Mouse (Mus musculus) liver (tissue): ENCODE measurements at regions not wholly inside any gene's neighbourhood (a gene's known extent, or its start where the extent isn't known, plus 50 kb on each side); places are given as distances from the start of the nearest gene placed in this dataset.

Experiments used
- DNase-seq: peaks from one replicate; pipeline ENCODE4 v3.0.0-alpha.2; 2020; ENCODE audit warnings: mixed read lengths

- DNase-seq = no peak
Observed at GRCm38 (mm10) chr15:11565503-11566031, 166.1 kb upstream of the Tars start.

- DNase-seq = no peak
Observed at GRCm38 (mm10) chr15:11552568-11552967, 153.1 kb upstream of the Tars start.

GRCm38 (mm10) chr15:11552110-11552509 lies 152.6 kb upstream of the Tars start:
- DNase-seq = no peak

- no peak for DNase-seq
Observed at GRCm38 (mm10) chr15:11539485-11539884, 140.0 kb upstream of the Tars start.

GRCm38 (mm10) chr15:11536076-11536620 lies 136.7 kb upstream of the Tars start:
- DNase-seq = no peak

GRCm38 (mm10) chr15:11534404-11535251 lies 135.2 kb upstream of the Tars start:
- DNase-seq = no peak

- DNase-seq = no peak
Observed at GRCm38 (mm10) chr15:11533616-11534015, 134.2 kb upstream of the Tars start.

GRCm38 (mm10) chr15:11533002-11533610 lies 133.6 kb upstream of the Tars start:
- no peak for DNase-seq

- no peak for DNase-seq
Observed at GRCm38 (mm10) chr15:11532536-11532935, 133.1 kb upstream of the Tars start.

GRCm38 (mm10) chr15:11529819-11530810 lies 130.7 kb upstream of the Tars start:
- no peak for DNase-seq

- DNase-seq = no peak
Observed at GRCm38 (mm10) chr15:11524337-11525106, 125.1 kb upstream of the Tars start.

GRCm38 (mm10) chr15:11518565-11518964 lies 119.1 kb upstream of the Tars start:
- no peak for DNase-seq

GRCm38 (mm10) chr15:11517892-11518291 lies 118.4 kb upstream of the Tars start:
- DNase-seq = no peak

- DNase-seq = no peak
Observed at GRCm38 (mm10) chr15:11505076-11505639, 105.7 kb upstream of the Tars start.

GRCm38 (mm10) chr15:11496436-11496835 lies 97.0 kb upstream of the Tars start:
- no peak for DNase-seq

- no peak for DNase-seq
Observed at GRCm38 (mm10) chr15:11489116-11489515, 89.7 kb upstream of the Tars start.

GRCm38 (mm10) chr15:11487268-11487783 lies 87.9 kb upstream of the Tars start:
- no peak for DNase-seq

- DNase-seq = no peak
Observed at GRCm38 (mm10) chr15:11483916-11484315, 84.5 kb upstream of the Tars start.

GRCm38 (mm10) chr15:11479166-11479944 lies 79.9 kb upstream of the Tars start:
- DNase-seq = no peak

GRCm38 (mm10) chr15:11476248-11476647 lies 76.8 kb upstream of the Tars start:
- DNase-seq = no peak
